In genomic region chr1:93450118-93450517, GRCm38 (mm10) we compare ENCODE assay signal across 6 mouse cellular contexts. TPM values are rescaled to one million over a fixed set of nuclear protein-coding genes. Genes with fewer than 3 reads are reported as not detected.
A peak's percentile ranks its signal among the peaks of the same experiment; 100 is the strongest.
DNase-seq lines count a peak whose midpoint lies in the region; ATAC-seq and TF ChIP-seq lines count a peak whose summit lies in the region.
"Not testable (repeated sequence)": the region's sequence is repeated elsewhere in the genome, so short reads cannot be mapped to it uniquely, and the experiment has no call there.

No protein-coding gene starts in this region.

- H3K4me2 ChIP-seq in kidney, postnatal 0 days (ENCODE audit: low read length); liver, embryonic 14.5 days (ENCODE audit: low read depth): not testable (repeated sequence)

- not testable (repeated sequence) for TF ChIP-seq EP300 in liver, embryonic 14.5 days (IDR thresholded peaks at IDR 0.05; ENCODE audit: low read depth)

- not testable (repeated sequence) for H3K4me3 ChIP-seq in kidney, postnatal 0 days (replicated peaks; ENCODE audit: low read depth, low read length); liver, embryonic 14.5 days (ENCODE audit: insufficient read depth in 1 of 2, low read depth in 2 of 2, low read length in 2 of 2)

- ATAC-seq in Patski; kidney, postnatal 0 days (replicated peaks; ENCODE audit: low FRiP score, low read depth); liver, embryonic 14.5 days (ENCODE audit: insufficient read depth): not testable (repeated sequence)

- peak; percentile 45 for TF ChIP-seq CTCF in Patski (IDR thresholded peaks at IDR 0.05)
- 0 out of 2 replicates have a peak, but pooled peaks have one; percentile 13 for TF ChIP-seq CTCF in kidney, postnatal 0 days (IDR thresholded peaks at IDR 0.05; ENCODE audit: low read depth)
- TF ChIP-seq CTCF in liver, embryonic 14.5 days (IDR thresholded peaks at IDR 0.05; ENCODE audit: low read depth) = peak; percentile 35

- CTCF ChIA-PET in Patski (lab: Charles Lee) = interaction anchor here (2.9 kb wide), 1 partner anchor 16 kb away, joined by 7 read pairs; no protein-coding TSS in a partner anchor

- not testable (repeated sequence) for H3K4me1 ChIP-seq in kidney, postnatal 0 days (replicated peaks; ENCODE audit: insufficient read depth, low read length)
- H3K4me1 ChIP-seq in liver, embryonic 14.5 days (replicated peaks; ENCODE audit: control insufficient read depth in 2 of 2, insufficient read depth in 2 of 2, low read length in 1 of 2) = peaks cover 5 to 13% of the 10 kb centered on the region in 2 experiments

- not testable (repeated sequence) for H3K27ac ChIP-seq in kidney, postnatal 0 days; liver, embryonic 14.5 days

- POLR2A ChIA-PET in Patski (lab: Charles Lee) = not testable (repeated sequence)

- H3K36me3 ChIP-seq in kidney, postnatal 0 days (ENCODE audit: insufficient read depth, low read length); liver, embryonic 14.5 days (replicated peaks; ENCODE audit: control insufficient read depth, insufficient read depth, low read depth): not testable (repeated sequence)

- not testable (repeated sequence) for H3K9ac ChIP-seq in kidney, postnatal 0 days (ENCODE audit: low read depth, low read length); liver, embryonic 14.5 days (replicated peaks)

- 89% methylated on average over 5 of the region's 5 CpGs for WGBS in kidney, postnatal 0 days
- 72% methylated on average over 5 of the region's 5 CpGs for whole genome bisulfite sequencing in liver, embryonic 14.5 days (ENCODE audit: insufficient replicate concordance)

- DNase-seq in B cell, adult 2 months = peak; percentile 35 to 43
- DNase-seq in Patski (ENCODE audit: low read depth, low spot score); kidney, postnatal 0 days (ENCODE audit: low spot score); liver, embryonic 14.5 days (ENCODE audit: low read depth in 3 of 3, low spot score in 3 of 3): not testable (repeated sequence)
- peak; percentile 74 for DNase-seq in heart, adult 11 months
- peak; percentile 10 for DNase-seq in lung, postnatal 36 days

- H3K9me3 ChIP-seq in kidney, postnatal 0 days (replicated peaks; ENCODE audit: low read length); liver, embryonic 14.5 days (ENCODE audit: control insufficient read depth, low read length): not testable (repeated sequence)

- in situ Hi-C loops in Patski (cut with MboI; ENCODE audit: low pct_unique_long_range_greater_than_20kb) = not testable (repeated sequence)

- not testable (repeated sequence) for H3K27me3 ChIP-seq in Patski; kidney, postnatal 0 days (ENCODE audit: insufficient read depth, low read length); liver, embryonic 14.5 days (ENCODE audit: control insufficient read depth, insufficient read depth, low read length)

RNA-seq across cellular contexts. Expression of gene Hdlbp, which starts 28.5 kb away (rescaled TPM):
- polyA plus RNA-seq in Patski (2021) = 263 TPM
- 151 and 160 TPM in 2 replicates for polyA plus RNA-seq in kidney, postnatal 0 days (2015; fragmentation: Nextera tagmentation; extraction: Ambion mirVana)
- polyA plus RNA-seq in liver, embryonic 14.5 days (2012; rRNA removed) = 30.9 and 47.2 TPM in 2 replicates
- polyA plus RNA-seq in liver, embryonic 14.5 days (2014; fragmentation: Nextera tagmentation; extraction: Ambion mirVana) = 59.3 and 61.6 TPM in 2 replicates
